Mouse (Mus musculus) bone marrow macrophage, adult 2 months (primary cell): Measurements from ENCODE around the gene Cdkl3.

Experiments used
- CTCF ChIP-seq: IDR thresholded peaks from 2 replicates; pipeline ENCODE4 v1.5.1; 2012; ENCODE audit warnings: low read depth, mild to moderate bottlenecking, low read length, moderate library complexity
- POLR2A ChIP-seq: IDR thresholded peaks from 2 replicates; pipeline ENCODE4 v1.6.1; 2012; ENCODE audit warnings: mild to moderate bottlenecking, low read depth, low read length, borderline replicate concordance

- TF ChIP-seq CTCF (no peak), POLR2A (no peak)
Observed at GRCm38 (mm10) chr11:52059001-52059400, 55.0 kb downstream of the Cdkl3 start.
